Mouse (Mus musculus): ENCODE measurements around the gene Crct1.

Crct1 gene

GRCm38 (mm10) chr3:93015460-93016104 lies at the start of gene Crct1:
Gene Crct1 (minus strand): TSS chr3:93015687.
- no peak for DNase-seq (ENCODE audit: low spot score)

GRCm38 (mm10) chr3:93052826-93053474 lies 37.5 kb upstream of the Crct1 start:
- DNase-seq (ENCODE audit: low spot score): no peak

GRCm38 (mm10) chr3:93050182-93050581 lies 34.7 kb upstream of the Crct1 start:
- no peak for DNase-seq (ENCODE audit: low spot score)

DNA sequence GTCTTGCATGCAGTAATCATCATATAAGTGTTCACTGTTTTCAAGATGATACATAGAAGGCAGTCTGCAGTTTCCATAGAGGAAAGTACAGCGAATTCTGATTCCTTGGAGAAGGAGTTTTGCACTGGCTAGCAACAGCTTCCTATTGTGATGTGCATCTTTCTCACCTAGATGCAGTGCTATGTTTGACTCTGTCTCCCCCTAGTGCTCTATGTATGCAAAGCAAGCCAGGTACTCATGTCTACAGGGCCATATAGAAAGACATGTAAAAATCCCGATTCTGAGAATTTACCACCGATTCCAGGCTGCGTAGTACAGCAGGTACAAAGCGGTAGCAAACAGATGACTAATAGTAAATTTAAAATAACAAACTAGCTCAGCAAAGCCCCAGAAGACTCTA lies 16.0 kb upstream of the Crct1 start:
- DNase-seq (ENCODE audit: low spot score): peak; percentile 48

GRCm38 (mm10) chr3:93025486-93025885 lies 10.0 kb upstream of the Crct1 start:
- DNase-seq (ENCODE audit: low spot score): no peak

DNA sequence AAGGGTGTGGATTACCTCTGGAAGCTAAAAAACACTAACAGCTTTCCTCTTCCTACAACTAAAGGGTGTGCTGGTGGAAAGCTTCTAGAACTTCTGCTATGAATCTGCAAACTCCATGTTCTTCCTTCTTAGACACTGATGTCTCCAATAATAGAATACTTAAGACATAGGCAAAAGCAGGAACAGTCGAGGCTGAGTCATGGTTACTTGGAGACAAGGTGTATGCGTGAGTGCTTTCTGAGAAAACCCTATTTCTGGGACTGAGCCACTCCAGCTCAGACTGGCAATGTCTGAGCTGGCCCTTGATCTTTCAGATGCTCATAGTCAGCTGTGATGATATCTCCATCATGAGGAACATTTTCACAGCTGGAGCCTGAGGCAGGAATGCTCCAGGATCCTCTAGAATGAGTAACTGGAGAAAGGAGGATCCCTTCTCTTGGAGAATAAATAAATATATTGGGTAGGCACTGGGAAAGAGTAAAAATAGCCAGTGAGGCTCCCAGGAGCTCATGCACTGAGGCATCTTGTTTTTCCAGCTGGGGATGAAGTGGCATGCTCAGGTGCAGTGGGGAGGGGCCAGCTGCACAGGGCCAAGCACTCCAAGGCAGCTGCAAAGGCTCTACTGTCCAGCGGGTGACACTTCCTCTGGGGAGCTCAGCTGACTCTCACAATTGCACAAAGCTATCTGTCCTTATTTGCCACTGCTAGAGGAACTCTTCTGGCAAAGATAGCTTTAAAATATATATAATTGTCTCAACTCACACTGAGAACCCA lies 8.1 kb upstream of the Crct1 start:
- no peak for DNase-seq (ENCODE audit: low spot score)

DNA sequence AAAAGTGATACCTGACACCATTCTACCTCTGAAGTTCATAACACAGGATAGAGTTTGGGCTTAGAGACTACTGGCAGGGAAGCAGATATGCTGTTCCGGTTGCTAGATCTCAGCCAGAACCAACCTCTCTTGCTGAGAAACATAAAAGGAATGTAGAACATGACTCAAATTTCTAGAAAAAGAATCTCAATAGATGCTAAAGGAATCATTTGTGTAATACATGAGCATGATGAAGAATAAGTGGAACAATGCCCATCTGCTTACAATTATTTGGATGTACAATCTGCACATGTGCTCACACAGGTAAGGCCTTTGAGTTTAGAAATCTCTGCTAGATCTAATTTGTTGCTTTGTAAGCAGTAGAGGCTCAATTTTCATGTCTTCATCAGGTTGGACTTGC lies 5.7 kb upstream of the Crct1 start:
- no peak for DNase-seq (ENCODE audit: low spot score)

- DNase-seq (ENCODE audit: low spot score): no peak
Measured at GRCm38 (mm10) chr3:93018960-93019359, 3.5 kb upstream of the Crct1 start, which contains the start of gene Lce1m. Gene Lce1m (minus strand): TSS chr3:93019060.

GRCm38 (mm10) chr3:93014871-93015270 lies 616 bp downstream of the Crct1 start:
- DNase-seq (ENCODE audit: low spot score): no peak

DNA sequence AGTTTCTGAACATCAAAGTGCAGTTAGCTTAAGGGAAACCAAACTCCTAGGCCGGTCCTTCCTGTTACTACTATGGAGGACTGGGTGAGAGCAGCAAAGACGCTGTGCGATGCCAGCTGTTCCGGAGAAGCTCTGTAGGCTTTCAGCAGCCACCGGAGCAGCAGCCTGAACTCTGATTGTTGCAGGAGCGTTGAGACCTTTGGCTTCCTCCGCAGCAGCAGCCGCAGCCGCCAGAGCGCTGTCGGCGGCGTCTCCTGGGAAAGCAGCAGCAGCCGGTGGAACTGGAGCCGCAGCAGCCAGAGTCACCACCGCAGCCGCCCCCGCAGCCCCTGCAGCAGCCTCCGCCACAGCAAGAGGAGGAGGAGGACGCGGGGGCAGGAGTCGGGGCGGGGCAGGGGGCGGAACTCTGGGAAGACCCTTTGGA lies 1.1 kb downstream of the Crct1 start:
- peak; percentile 13 for DNase-seq (ENCODE audit: low spot score)

DNA sequence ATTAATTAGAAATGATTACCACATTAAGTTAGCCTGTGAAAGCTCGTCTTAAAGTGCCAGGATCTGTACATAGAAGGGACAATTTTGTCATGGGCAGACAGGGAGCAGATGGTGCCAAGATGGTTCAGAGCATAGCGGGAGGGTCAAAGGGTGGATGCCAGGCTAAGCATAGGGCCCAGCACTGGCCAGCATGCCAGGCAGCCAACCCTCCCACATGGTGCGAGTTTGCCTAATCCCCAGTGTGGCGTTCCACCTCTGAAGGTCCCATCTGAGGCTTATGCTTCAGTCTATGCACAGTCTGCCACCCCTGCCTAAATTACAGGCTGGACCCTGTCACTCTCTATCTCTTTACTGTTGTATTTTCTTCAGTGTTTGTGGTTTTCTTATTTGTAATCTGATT lies 12.6 kb downstream of the Crct1 start:
- no peak for DNase-seq (ENCODE audit: low spot score)

- DNase-seq (ENCODE audit: low spot score): no peak
Measured at GRCm38 (mm10) chr3:93000621-93001020, 14.9 kb downstream of the Crct1 start.

- no peak for DNase-seq (ENCODE audit: low spot score)
Measured at GRCm38 (mm10) chr3:92998691-92999090, 16.8 kb downstream of the Crct1 start.

DNA sequence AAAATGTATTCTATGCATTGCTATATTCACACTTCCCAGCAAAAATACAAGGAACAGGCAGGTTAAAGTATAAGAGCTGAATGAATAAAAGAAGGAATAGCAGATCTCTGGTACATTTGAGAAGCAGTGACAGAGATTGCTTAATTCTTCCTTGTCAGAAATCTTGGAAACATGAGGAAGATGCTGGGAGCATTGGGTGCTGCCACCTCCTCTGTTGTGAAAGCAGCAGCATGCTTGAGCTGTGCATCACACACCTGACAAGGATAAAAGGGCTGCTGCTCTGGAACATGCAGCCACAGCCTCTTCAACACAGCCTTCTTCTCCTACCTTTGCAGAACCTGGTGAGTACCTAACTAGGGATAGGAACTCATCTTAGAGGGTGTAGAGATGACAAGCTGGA lies 23.6 kb downstream of the Crct1 start, which contains the start of gene Lce3f:
TSS of gene Lce3f (plus strand) at position 301 of the 400 bp plus-strand sequence.
- DNase-seq (ENCODE audit: low spot score): no peak

- DNase-seq (ENCODE audit: low spot score): no peak
Measured at GRCm38 (mm10) chr3:92978484-92978883, 37.0 kb downstream of the Crct1 start.

DNA sequence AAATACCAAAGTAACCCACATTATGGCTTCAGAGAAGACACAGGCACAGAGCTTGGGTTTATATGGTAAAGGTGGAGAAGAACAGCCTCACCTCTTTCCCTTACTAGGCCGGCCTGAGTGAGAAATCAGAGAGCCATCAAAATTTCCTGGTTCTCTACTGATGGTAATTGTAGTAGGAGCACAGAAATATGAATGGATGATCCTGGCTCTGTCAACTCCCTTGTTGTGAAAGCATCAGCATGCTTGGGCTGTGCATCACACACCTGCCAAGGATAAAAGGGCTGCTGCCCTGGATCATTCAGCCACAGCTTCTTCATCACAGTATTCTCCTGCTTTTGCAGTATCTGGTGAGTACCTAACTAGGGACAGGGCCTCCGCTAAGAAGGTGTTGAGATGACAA lies 48.7 kb downstream of the Crct1 start, which contains the start of gene Lce3e:
TSS of gene Lce3e (plus strand) at position 301 of the 400 bp plus-strand sequence.
- DNase-seq (ENCODE audit: low spot score): no peak
